ENCODE assay signal across 21 mouse cellular contexts in the genomic region with DNA sequence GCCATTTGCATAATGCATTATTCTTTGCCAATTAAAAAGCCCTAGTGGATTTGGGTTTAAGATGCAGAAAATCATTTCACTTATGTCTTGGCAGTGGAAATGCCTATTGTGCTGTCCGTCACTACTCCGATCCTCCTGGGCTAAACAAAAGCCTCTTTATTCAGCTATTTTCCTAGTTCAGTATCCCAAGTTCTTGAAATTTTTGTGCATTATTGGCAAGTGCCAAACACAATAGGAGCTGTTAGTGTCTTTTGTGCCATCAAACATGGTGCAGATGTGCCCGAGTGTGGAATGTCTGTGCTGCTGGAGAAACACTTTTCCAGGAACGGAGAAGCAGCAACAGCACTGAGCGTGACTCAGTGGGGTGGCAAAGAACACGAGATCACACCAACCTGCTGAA. TPM values are rescaled to one million over a fixed set of nuclear protein-coding genes. Genes with fewer than 3 reads are reported as not detected.
DNase-seq lines count a peak whose midpoint lies in the region; ATAC-seq lines count a peak whose summit lies in the region.
"Had no signal": no experiment of that assay in that cellular context is flagged by ENCODE, and none has a peak within 500 bp of the region (broad histone marks: within the 10 kb centered on the region; RNA-seq: fewer than 3 reads in every experiment).

No protein-coding gene starts in this region.

- H3K4me3 ChIP-seq in midbrain, embryonic 10.5 days = 0 out of 2 replicates have a peak overlapping the region, but pooled peaks have one; percentile 5
- no peak overlapping the region for H3K4me3 ChIP-seq in midbrain, embryonic 14.5 days (replicated peaks; ENCODE audit: low read depth, low read length)
- H3K4me3 ChIP-seq in forebrain, embryonic 13.5 days = no peak overlapping the region
- no peak overlapping the region for H3K4me3 ChIP-seq in midbrain, embryonic 13.5 days (replicated peaks)
- H3K4me3 ChIP-seq: embryonic facial prominence, embryonic 10.5 days; heart, embryonic 15.5 days; liver, embryonic 13.5 days; stomach, embryonic 15.5 days had no signal

- peak overlapping the region; percentile 2 for H3K27ac ChIP-seq in midbrain, embryonic 10.5 days (replicated peaks)
- H3K27ac ChIP-seq in midbrain, embryonic 14.5 days (replicated peaks; ENCODE audit: low read depth, low read length) = no peak overlapping the region
- H3K27ac ChIP-seq in forebrain, embryonic 13.5 days = no peak overlapping the region; the same call in 1 of the 2 replicates
- H3K27ac ChIP-seq in midbrain, embryonic 13.5 days = no peak overlapping the region
- H3K27ac ChIP-seq: embryonic facial prominence, embryonic 10.5 days; heart, embryonic 15.5 days; kidney, postnatal 0 days; liver, embryonic 13.5 days; stomach, embryonic 15.5 days had no signal

- no peaks in the 10 kb centered on the region for H3K27me3 ChIP-seq in midbrain, embryonic 10.5 days (ENCODE audit: low read depth, poor library complexity, severe bottlenecking)
- no peaks in the 10 kb centered on the region for H3K27me3 ChIP-seq in midbrain, embryonic 14.5 days (ENCODE audit: control insufficient read depth, insufficient read depth, low read length)
- H3K27me3 ChIP-seq in forebrain, embryonic 13.5 days = no peaks in the 10 kb centered on the region
- no peaks in the 10 kb centered on the region for H3K27me3 ChIP-seq in midbrain, embryonic 13.5 days
- H3K27me3 ChIP-seq: heart, embryonic 15.5 days; liver, embryonic 13.5 days; stomach, embryonic 15.5 days had no signal

- DNase-seq in midbrain, embryonic 10.5 days (ENCODE audit: low spot score) = no peak
- no peak for DNase-seq in midbrain, embryonic 14.5 days
- DNase-seq in ZHBTc4 (ENCODE audit: low read depth, low spot score) = peak; percentile 56
- DNase-seq in adrenal gland, adult 8-10 months = no peak
- DNase-seq in thymus, postnatal 25 days = no peak
- DNase-seq: adrenal gland, postnatal 25 days; cerebellum, adult 9-10 months; gastrocnemius, postnatal 25 days; heart, postnatal 36 days; kidney, adult 18-20 months; layer of hippocampus, adult 9-11 months; liver, embryonic 13.5 days; lung, embryonic 14.5 days; lung, postnatal 36 days; thymus, postnatal 4 days had no signal

- ATAC-seq in midbrain, embryonic 14.5 days (ENCODE audit: low FRiP score, low TSS enrichment) = no peak
- 0 out of 2 replicates have a peak, but pooled peaks have one; percentile 55 for ATAC-seq in forebrain, embryonic 13.5 days
- ATAC-seq in midbrain, embryonic 13.5 days = no peak

- H3K9ac ChIP-seq in midbrain, embryonic 14.5 days (replicated peaks; ENCODE audit: low read length) = no peak overlapping the region
- no peak overlapping the region for H3K9ac ChIP-seq in forebrain, embryonic 13.5 days
- no peak overlapping the region for H3K9ac ChIP-seq in midbrain, embryonic 13.5 days (replicated peaks)
- H3K9ac ChIP-seq: heart, embryonic 15.5 days; liver, embryonic 13.5 days; lung, embryonic 14.5 days; stomach, embryonic 15.5 days had no signal

- H3K9me3 ChIP-seq in midbrain, embryonic 10.5 days (replicated peaks) = no peaks in the 10 kb centered on the region
- H3K9me3 ChIP-seq in midbrain, embryonic 14.5 days (ENCODE audit: control insufficient read depth, low read length) = no peaks in the 10 kb centered on the region
- no peaks in the 10 kb centered on the region for H3K9me3 ChIP-seq in forebrain, embryonic 13.5 days (replicated peaks)
- no peaks in the 10 kb centered on the region for H3K9me3 ChIP-seq in midbrain, embryonic 13.5 days
- H3K9me3 ChIP-seq: embryonic facial prominence, embryonic 10.5 days; heart, embryonic 15.5 days; liver, embryonic 13.5 days; stomach, embryonic 15.5 days had no signal

- WGBS in midbrain, embryonic 10.5 days = 25% methylated on average over 6 of the region's 6 CpGs
- 4% methylated on average over 6 of the region's 6 CpGs for WGBS in midbrain, embryonic 14.5 days
- 6% methylated on average over 6 of the region's 6 CpGs for WGBS in forebrain, embryonic 13.5 days
- 7% methylated on average over 6 of the region's 6 CpGs for WGBS in midbrain, embryonic 13.5 days

- no peak overlapping the region; the same call in 1 of the 2 replicates for H3K4me2 ChIP-seq in midbrain, embryonic 14.5 days (ENCODE audit: low read length)
- peak overlapping the region; percentile 35 for H3K4me2 ChIP-seq in forebrain, embryonic 13.5 days
- peak overlapping the region; percentile 8; the same call in 1 of the 2 replicates for H3K4me2 ChIP-seq in midbrain, embryonic 13.5 days (replicated peaks)
- H3K4me2 ChIP-seq: heart, embryonic 15.5 days; liver, embryonic 13.5 days; lung, embryonic 14.5 days; stomach, embryonic 15.5 days had no signal

- no peaks in the 10 kb centered on the region for H3K36me3 ChIP-seq in midbrain, embryonic 10.5 days
- H3K36me3 ChIP-seq in midbrain, embryonic 14.5 days (ENCODE audit: control insufficient read depth, insufficient read depth, low read length) = no peaks in the 10 kb centered on the region
- no peaks in the 10 kb centered on the region for H3K36me3 ChIP-seq in forebrain, embryonic 13.5 days (ENCODE audit: poor library complexity, severe bottlenecking)
- peaks cover 4% of the 10 kb centered on the region; the same call in 1 of the 2 replicates for H3K36me3 ChIP-seq in midbrain, embryonic 13.5 days
- H3K36me3 ChIP-seq: embryonic facial prominence, embryonic 10.5 days; heart, embryonic 15.5 days; liver, embryonic 13.5 days; stomach, embryonic 15.5 days had no signal

- peaks cover 35% of the 10 kb centered on the region for H3K4me1 ChIP-seq in midbrain, embryonic 10.5 days
- peaks cover 9% of the 10 kb centered on the region; the same call in 1 of the 2 replicates for H3K4me1 ChIP-seq in midbrain, embryonic 14.5 days (ENCODE audit: control insufficient read depth, insufficient read depth, low read length)
- H3K4me1 ChIP-seq in forebrain, embryonic 13.5 days = peaks cover 21% of the 10 kb centered on the region
- H3K4me1 ChIP-seq in midbrain, embryonic 13.5 days (replicated peaks) = peaks cover 14% of the 10 kb centered on the region
- H3K4me1 ChIP-seq: heart, embryonic 15.5 days; stomach, embryonic 15.5 days had no signal

RNA-seq across cellular contexts. Expression of gene Tspan3, which starts 2.4 kb away (rescaled TPM):
- polyA plus RNA-seq in midbrain, embryonic 10.5 days (2016; fragmentation: Nextera tagmentation; extraction: Ambion mirVana) = 570 and 611 TPM in 2 replicates
- 555 and 629 TPM in 2 replicates for polyA plus RNA-seq in midbrain, embryonic 14.5 days (2014; fragmentation: Nextera tagmentation; extraction: Ambion mirVana)
- 500 and 563 TPM in 2 replicates for polyA plus RNA-seq in forebrain, embryonic 13.5 days (2015; fragmentation: Nextera tagmentation; extraction: Ambion mirVana)
- polyA plus RNA-seq in midbrain, embryonic 13.5 days (2015; fragmentation: Nextera tagmentation; extraction: Ambion mirVana) = 587 and 592 TPM in 2 replicates
- 100 to 1,000 TPM; 114 to 151 (median 125) TPM for total RNA-seq in adrenal gland, adult 8-10 months (2022)
